Mouse (Mus musculus): Measurements from ENCODE around the gene Sec62.
"Not testable (repeated sequence)": the region's sequence is repeated elsewhere in the genome, so short reads cannot be mapped to it uniquely, and the experiment has no call there.

Sec62 gene

GRCm38 (mm10) chr3:30812881-30813280 lies 20.2 kb downstream of the Sec62 start:
- CTCF ChIA-PET, result interaction anchor here in 1 of 4 experiments (1.4 kb wide), 1 partner anchor 326 kb away, joined by 3 read pairs; no protein-coding TSS in a partner anchor
- POLR2A ChIA-PET, result interaction anchor here in 2 of 4 experiments (1.1 to 2.2 kb wide), 10 partner anchors 12 to 151 kb away, joined by 3 to 11 read pairs (median 4); partner anchors contain the start of gene Sec62 (in 1 of the 2)

- POLR2A ChIA-PET, result interaction anchor here in 2 of 4 experiments (1.0 to 2.8 kb wide), 6 partner anchors 9 to 71 kb away, joined by 3 to 9 read pairs (median 6); partner anchors contain the start of gene Sec62 (in 1 of the 2)
- CTCF ChIA-PET, result interaction anchor here in 1 of 4 experiments (0.6 kb wide), 1 partner anchor 230 kb away, joined by 3 read pairs; no protein-coding TSS in a partner anchor
Measured at GRCm38 (mm10) chr3:30818630-30819125, 26.0 kb downstream of the Sec62 start.

- CTCF ChIA-PET, result no interaction called here
- POLR2A ChIA-PET, result interaction anchor here in 1 of 4 experiments (0.7 kb wide), 1 partner anchor 1923 kb away, joined by 3 read pairs; no protein-coding TSS in a partner anchor
Measured at GRCm38 (mm10) chr3:30822163-30822562, 29.5 kb downstream of the Sec62 start.

- POLR2A ChIA-PET, result interaction anchor here in 1 of 4 experiments (1.0 to 1.1 kb wide), 2 partner anchors 8 to 24 kb away, joined by 3 read pairs; no protein-coding TSS in a partner anchor
- CTCF ChIA-PET, result no interaction called here
Measured at GRCm38 (mm10) chr3:30826069-30826468, 33.4 kb downstream of the Sec62 start.

- ChIA-PET CTCF (interaction anchor here in 2 of 4 experiments (0.6 to 1.3 kb wide), 2 partner anchors 41 to 306 kb away, joined by 3 read pairs; no protein-coding TSS in a partner anchor), POLR2A (interaction anchor here in 2 of 4 experiments (0.8 to 1.8 kb wide), 11 partner anchors 8 to 37 kb away, joined by 3 to 5 read pairs (median 3); partner anchors contain the start of gene Gpr160 (in 1 of the 2))
Measured at GRCm38 (mm10) chr3:30831848-30832606, 39.4 kb downstream of the Sec62 start.

GRCm38 (mm10) chr3:30833254-30833653 lies 40.6 kb downstream of the Sec62 start:
- ChIA-PET POLR2A (interaction anchor here in 2 of 4 experiments (0.6 to 1.8 kb wide), 4 partner anchors 16 to 1328 kb away, joined by 3 to 5 read pairs (median 3); no protein-coding TSS in a partner anchor), CTCF (interaction anchor here in 1 of 4 experiments (1.3 kb wide), 1 partner anchor 305 kb away, joined by 3 read pairs; no protein-coding TSS in a partner anchor)

GRCm38 (mm10) chr3:30845755-30846154 lies 53.1 kb downstream of the Sec62 start:
- ChIA-PET POLR2A (interaction anchor here in 1 of 4 experiments (1.0 to 1.9 kb wide), 5 partner anchors 19 to 52 kb away, joined by 3 to 7 read pairs (median 5); no protein-coding TSS in a partner anchor), CTCF (interaction anchor here in 2 of 4 experiments (1.1 to 1.4 kb wide), 2 partner anchors 43 to 210 kb away, joined by 3 to 4 read pairs; no protein-coding TSS in a partner anchor)

- ChIA-PET CTCF (interaction anchor here in 1 of 4 experiments (0.7 kb wide), 1 partner anchor 403 kb away, joined by 3 read pairs; no protein-coding TSS in a partner anchor), POLR2A (interaction anchor here in 2 of 4 experiments (0.6 to 1.9 kb wide), 8 partner anchors 8 to 338 kb away, joined by 3 to 7 read pairs (median 3); no protein-coding TSS in a partner anchor)
Measured at GRCm38 (mm10) chr3:30847413-30847812, 54.7 kb downstream of the Sec62 start.

- ChIA-PET POLR2A (interaction anchor here in 1 of 4 experiments (0.7 to 1.3 kb wide), 3 partner anchors 11 to 252 kb away, joined by 3 to 7 read pairs (median 3); no protein-coding TSS in a partner anchor), CTCF (interaction anchor here in 1 of 4 experiments (0.7 kb wide), 1 partner anchor 173 kb away, joined by 4 read pairs; no protein-coding TSS in a partner anchor)
Measured at GRCm38 (mm10) chr3:30851422-30851821, 58.7 kb downstream of the Sec62 start.

GRCm38 (mm10) chr3:30853596-30853995 lies 60.9 kb downstream of the Sec62 start:
- ChIA-PET CTCF (interaction anchor here in 1 of 4 experiments (1.5 kb wide), 1 partner anchor 109 kb away, joined by 4 read pairs; no protein-coding TSS in a partner anchor), POLR2A (interaction anchor here in 2 of 4 experiments (1.1 to 2.8 kb wide), 6 partner anchors 10 to 203 kb away, joined by 3 to 8 read pairs (median 4); no protein-coding TSS in a partner anchor)

GRCm38 (mm10) chr3:30855604-30856458 lies 63.2 kb downstream of the Sec62 start, which contains the start of gene Gpr160:
Gene Gpr160 (plus strand): TSS chr3:30855950.
- ChIA-PET POLR2A (interaction anchor here in 3 of 4 experiments (0.6 to 2.8 kb wide), 17 partner anchors 8 to 259 kb away, joined by 3 to 8 read pairs (median 3); partner anchors contain the start of gene Lrrc34 (in 1 of the 3)), CTCF (interaction anchor here in 2 of 4 experiments (0.6 to 1.4 kb wide), 4 partner anchors 9 to 283 kb away, joined by 3 to 7 read pairs (median 5); no protein-coding TSS in a partner anchor)

- POLR2A ChIA-PET, result interaction anchor here in 1 of 4 experiments (0.8 to 1.4 kb wide), 4 partner anchors 8 to 110 kb away, joined by 3 to 7 read pairs (median 4); partner anchors contain the start of gene Phc3
- CTCF ChIA-PET, result not testable (repeated sequence)
Measured at GRCm38 (mm10) chr3:30859599-30859998, 66.9 kb downstream of the Sec62 start.

- CTCF ChIA-PET, result interaction anchor here in 2 of 4 experiments (0.6 to 1.2 kb wide), 2 partner anchors 11 to 121 kb away, joined by 3 to 4 read pairs; no protein-coding TSS in a partner anchor
Measured at GRCm38 (mm10) chr3:30860705-30861104, 68.0 kb downstream of the Sec62 start.

GRCm38 (mm10) chr3:30863712-30864435 lies 71.2 kb downstream of the Sec62 start:
- ChIA-PET POLR2A (interaction anchor here in 2 of 4 experiments (0.8 to 2.6 kb wide), 9 partner anchors 9 to 243 kb away, joined by 3 to 8 read pairs (median 3); partner anchors contain the start of gene Gpr160 (in 1 of the 2)), CTCF (no interaction called here)

More at GRCm38 (mm10) chr3:30860705-30861104, 68.0 kb downstream of the Sec62 start:
- POLR2A ChIA-PET, result interaction anchor here in 1 of 4 experiments (0.8 to 1.5 kb wide), 4 partner anchors 10 to 220 kb away, joined by 3 read pairs; no protein-coding TSS in a partner anchor

GRCm38 (mm10) chr3:30864640-30865039 lies 72.0 kb downstream of the Sec62 start:
- ChIA-PET POLR2A (interaction anchor here in 1 of 4 experiments (0.9 to 2.6 kb wide), 4 partner anchors 10 to 244 kb away, joined by 3 to 8 read pairs (median 4); partner anchors contain the start of gene Gpr160), CTCF (no interaction called here)

- ChIA-PET CTCF (no interaction called here), POLR2A (interaction anchor here in 2 of 4 experiments (0.6 to 1.0 kb wide), 2 partner anchors 12 to 91 kb away, joined by 3 to 4 read pairs; partner anchors contain the start of gene Gpr160 (in 1 of the 2))
Measured at GRCm38 (mm10) chr3:30868176-30868575, 75.5 kb downstream of the Sec62 start.
